Mouse (Mus musculus): ENCODE measurements around the gene Rarb.

DNA sequence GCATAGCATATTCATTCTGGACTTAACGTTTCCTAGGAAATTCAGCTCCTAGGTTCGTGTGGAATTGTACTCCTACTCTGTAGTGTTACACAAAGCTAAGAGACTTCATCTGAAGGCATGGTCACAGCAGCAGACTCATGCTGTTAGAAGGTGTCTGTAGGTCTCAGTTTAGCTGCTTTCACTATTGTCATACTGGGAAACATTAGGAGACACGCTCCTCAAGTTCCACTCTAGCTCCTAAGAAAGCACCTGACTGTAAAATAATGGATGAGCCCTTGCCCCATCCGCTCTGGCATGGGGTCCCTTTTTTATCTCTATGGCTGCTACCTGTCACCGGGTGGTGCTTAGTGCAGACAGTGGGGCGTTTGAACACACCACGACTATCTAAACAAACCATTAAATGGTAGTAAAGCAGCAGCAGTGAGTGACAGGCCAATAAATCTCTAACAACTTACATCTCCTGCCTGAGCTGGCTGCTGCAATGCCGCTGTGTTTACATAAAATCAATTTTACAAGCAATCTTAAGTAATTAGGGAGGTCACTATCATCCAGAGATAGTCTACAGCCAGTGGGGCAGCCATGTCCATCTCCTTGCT lies 214.4 kb downstream of the Rarb start:
- TF ChIP-seq POLR2A (IDR thresholded peaks at IDR 0.05; ENCODE audit: insufficient read depth, low read depth, low read length): no peak
- no peak for TF ChIP-seq CTCF (IDR thresholded peaks at IDR 0.05; ENCODE audit: insufficient read depth, low read depth, low read length)
